Mouse (Mus musculus) kidney, embryonic 14.5 days (tissue): ENCODE measurements around the gene Zfhx3. TPM values are rescaled to one million over a fixed set of nuclear protein-coding genes. Genes with fewer than 3 reads are reported as not detected.

Experiments used
- ATAC-seq: fragments of 200-750 bp; cut with Nextera tagmentation; 2 replicates; pipeline ENCODE4 v1.8.0; 2017; ENCODE audit warnings: moderate number of reproducible peaks, mild to moderate bottlenecking, moderate TSS enrichment, moderate library complexity; ENCODE audit not compliant: low FRiP score, low TSS enrichment
- H3K27ac ChIP-seq: fragments of 300-500 bp; sonication (generic); 2 replicates; pipeline ENCODE4 v1.5.1; 2014; ENCODE audit warnings: low read depth, mild to moderate bottlenecking, low read length, moderate library complexity, mixed read lengths
- H3K27me3 ChIP-seq: fragments of 300-500 bp; sonication (generic); 2 replicates; pipeline ENCODE4 v1.6.1; 2014; ENCODE audit warnings: mild to moderate bottlenecking, low read length; ENCODE audit not compliant: control insufficient read depth, insufficient read depth
- H3K36me3 ChIP-seq: fragments of 300-500 bp; sonication (generic); 2 replicates; pipeline ENCODE4 v1.6.1; 2014; ENCODE audit warnings: low read length, mixed read lengths; ENCODE audit not compliant: control insufficient read depth, insufficient read depth
- H3K4me1 ChIP-seq: fragments of 300-500 bp; sonication (generic); 2 replicates; pipeline ENCODE4 v1.6.1; 2014; ENCODE audit warnings: low read length, mixed read lengths; ENCODE audit not compliant: control insufficient read depth, insufficient read depth
- H3K4me2 ChIP-seq: fragments of 300-500 bp; sonication (generic); replicated peaks from 2 replicates; pipeline ENCODE4 v1.6.1; 2014; ENCODE audit warnings: low read depth, mild to moderate bottlenecking, low read length
- H3K4me3 ChIP-seq: fragments of 300-500 bp; sonication (generic); 2 replicates; pipeline ENCODE4 v1.5.1; 2014; ENCODE audit warnings: mild to moderate bottlenecking, low read length
- H3K9ac ChIP-seq: fragments of 300-500 bp; sonication (generic); 2 replicates; pipeline ENCODE4 v1.6.1; 2014; ENCODE audit warnings: low read depth, mild to moderate bottlenecking, low read length, moderate library complexity
- H3K9me3 ChIP-seq: fragments of 300-500 bp; sonication (generic); 2 replicates; pipeline ENCODE4 v1.6.1; 2016; ENCODE audit warnings: low read length; ENCODE audit not compliant: control insufficient read depth
- WGBS: fragments of 180-500 bp; shearing (Covaris S2); extraction: QIAGEN DNeasy Blood & Tissue Kit; methylation state at CpG from one replicate; pipeline ENCODE4 v1.1.7; 2014; 5-methylcytosine and 5-hydroxymethylcytosine counted together
- polyA plus RNA-seq: library from polyadenylated mRNA; unstranded; fragments of >200 nt; fragmentation: Nextera tagmentation; extraction: Ambion mirVana; gene quantifications from 2 replicates; pipeline ENCODE4 v1.2.1, GENCODE M21; 2014

Gene Zfhx3
- polyA plus RNA-seq, 1 experiment from 2014 or later: 11.7 TPM

DNA sequence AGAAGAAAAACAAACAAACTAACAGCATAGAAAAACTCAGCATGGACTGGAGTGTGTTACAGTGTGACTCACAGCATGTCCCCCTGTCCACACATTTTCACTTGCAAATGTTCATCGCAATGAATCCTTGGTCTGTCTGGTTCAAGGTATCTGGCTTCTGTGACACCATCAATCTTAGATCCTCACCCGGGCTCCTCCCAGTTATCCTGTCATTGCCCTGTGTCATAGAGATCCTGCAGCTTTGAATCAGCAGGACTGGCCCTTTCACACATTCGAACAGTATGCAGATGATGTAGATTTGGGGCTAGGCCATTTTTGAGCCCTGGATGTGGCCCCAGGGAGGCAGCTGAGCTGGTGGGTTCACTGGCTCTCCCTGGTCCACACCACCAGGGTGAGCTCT is 278.1 kb downstream of the Zfhx3 start:
- Histone ChIP-seq H3K4me1 (no peaks in the 10 kb centered on the region), H3K27me3 (no peaks in the 10 kb centered on the region), H3K4me2 (no peak overlapping the region), H3K36me3 (no peaks in the 10 kb centered on the region), H3K4me3 (no peak overlapping the region), H3K27ac (no peak overlapping the region), H3K9ac (no peak overlapping the region), H3K9me3 (no peaks in the 10 kb centered on the region)
- ATAC-seq: no peak
- WGBS: 57% methylated on average over 3 of the region's 3 CpGs

GRCm38 (mm10) chr8:108222091-108222490 is 279.6 kb downstream of the Zfhx3 start:
- ATAC-seq: no peak
- Histone ChIP-seq H3K27me3 (no peaks in the 10 kb centered on the region), H3K9me3 (no peaks in the 10 kb centered on the region), H3K4me3 (no peak overlapping the region), H3K9ac (no peak overlapping the region), H3K4me1 (no peaks in the 10 kb centered on the region), H3K4me2 (no peak overlapping the region), H3K27ac (no peak overlapping the region), H3K36me3 (no peaks in the 10 kb centered on the region)
- 67% methylated on average over 2 of the region's 2 CpGs for WGBS

- H3K9me3 ChIP-seq: no peaks in the 10 kb centered on the region
- H3K4me2 ChIP-seq: no peak overlapping the region
- no peak overlapping the region for H3K27ac ChIP-seq
- WGBS: 89% methylated on average over 7 of the region's 7 CpGs
- no peak overlapping the region for H3K9ac ChIP-seq
- H3K4me3 ChIP-seq: no peak overlapping the region
- H3K27me3 ChIP-seq: no peaks in the 10 kb centered on the region
- ATAC-seq: no peak
- no peaks in the 10 kb centered on the region for H3K36me3 ChIP-seq
- H3K4me1 ChIP-seq: no peaks in the 10 kb centered on the region
These were observed 289.9 kb downstream of the Zfhx3 start for GRCm38 (mm10) chr8:108232326-108232725.

- no peak overlapping the region for H3K9ac ChIP-seq
- no peak for ATAC-seq
- H3K36me3 ChIP-seq: no peaks in the 10 kb centered on the region
- H3K27ac ChIP-seq: no peak overlapping the region
- no peaks in the 10 kb centered on the region for H3K4me1 ChIP-seq
- H3K9me3 ChIP-seq: no peaks in the 10 kb centered on the region
- WGBS: 59% methylated on average over 4 of the region's 4 CpGs
- no peak overlapping the region for H3K4me3 ChIP-seq
- H3K4me2 ChIP-seq: no peak overlapping the region
- no peaks in the 10 kb centered on the region for H3K27me3 ChIP-seq
These were observed 292.0 kb downstream of the Zfhx3 start for GRCm38 (mm10) chr8:108234481-108234880.

DNA sequence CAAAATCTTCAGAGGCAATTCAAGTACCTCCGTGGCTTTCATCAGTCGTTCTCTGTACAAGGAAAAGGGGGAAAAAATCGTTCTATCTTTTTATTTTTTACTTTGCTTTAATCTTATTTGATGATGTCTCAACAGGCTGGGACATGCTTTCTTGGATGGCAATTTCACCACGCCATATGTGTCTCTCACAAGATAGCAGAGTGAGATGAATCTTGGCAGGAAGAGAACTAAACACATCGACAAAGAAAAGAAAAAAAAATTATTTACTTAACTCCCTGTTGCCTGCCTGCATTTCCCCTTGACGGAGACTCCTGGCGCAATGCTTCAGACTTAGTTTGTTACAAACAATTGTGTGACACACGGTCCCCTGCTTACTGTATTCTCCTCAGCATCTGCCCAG is 294.3 kb downstream of the Zfhx3 start:
- no peak overlapping the region for H3K9ac ChIP-seq
- WGBS: 73% methylated on average over 8 of the region's 8 CpGs
- H3K27ac ChIP-seq: no peak overlapping the region
- H3K4me3 ChIP-seq: no peak overlapping the region
- peaks cover 6% of the 10 kb centered on the region; the same call in 1 of the 2 replicates for H3K4me1 ChIP-seq
- ATAC-seq: no peak
- no peaks in the 10 kb centered on the region; the same call in 1 of the 2 replicates for H3K27me3 ChIP-seq
- no peaks in the 10 kb centered on the region for H3K9me3 ChIP-seq
- H3K36me3 ChIP-seq: no peaks in the 10 kb centered on the region
- H3K4me2 ChIP-seq: no peak overlapping the region

GRCm38 (mm10) chr8:108239531-108239930 is 297.1 kb downstream of the Zfhx3 start:
- H3K27me3 ChIP-seq: no peaks in the 10 kb centered on the region; the same call in 1 of the 2 replicates
- H3K4me1 ChIP-seq: peaks cover 6% of the 10 kb centered on the region; the same call in 1 of the 2 replicates
- no peak overlapping the region for H3K27ac ChIP-seq
- no peak for ATAC-seq
- H3K4me3 ChIP-seq: no peak overlapping the region
- no peaks in the 10 kb centered on the region for H3K9me3 ChIP-seq
- H3K4me2 ChIP-seq: no peak overlapping the region
- H3K36me3 ChIP-seq: no peaks in the 10 kb centered on the region
- WGBS: 87% methylated on average over 5 of the region's 5 CpGs
- no peak overlapping the region for H3K9ac ChIP-seq

DNA sequence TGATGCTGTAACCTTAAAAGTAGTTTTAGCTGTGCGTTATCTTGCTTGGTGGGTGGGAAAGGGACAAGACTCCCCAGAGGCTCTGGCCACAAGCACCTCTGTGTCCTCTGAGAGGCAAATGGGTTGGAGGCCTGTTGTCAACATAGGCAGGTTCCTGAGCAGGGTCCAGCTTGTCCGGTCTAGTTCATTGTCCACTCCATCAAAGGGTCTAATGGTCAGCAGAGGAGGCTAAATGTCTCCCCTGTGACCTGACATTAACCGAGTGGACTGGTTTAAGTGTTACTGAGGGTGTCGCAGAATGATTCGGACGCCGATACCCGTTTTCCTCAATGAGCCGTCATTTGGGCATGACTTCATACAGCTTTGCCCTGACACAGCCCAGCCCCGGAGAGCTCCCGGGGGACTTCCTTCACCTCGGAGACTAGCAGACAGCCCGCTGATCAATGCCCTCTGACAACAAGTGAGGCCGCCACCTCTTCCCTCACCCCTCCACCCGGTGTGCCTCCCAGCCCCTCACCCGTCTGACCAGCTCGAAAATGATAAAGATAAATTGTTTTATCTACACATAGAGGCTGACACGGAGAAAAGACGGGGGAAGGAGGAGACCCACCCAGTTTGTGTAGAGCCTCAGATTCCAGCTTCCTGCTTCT is 298.7 kb downstream of the Zfhx3 start:
- Histone ChIP-seq H3K27ac (no peak overlapping the region), H3K36me3 (no peaks in the 10 kb centered on the region), H3K4me3 (peak overlapping the region; percentile 19; the same call in 1 of the 2 replicates), H3K4me2 (peak overlapping the region; percentile 45), H3K9me3 (no peaks in the 10 kb centered on the region), H3K4me1 (peaks cover 6% of the 10 kb centered on the region; the same call in 1 of the 2 replicates), H3K9ac (no peak overlapping the region), H3K27me3 (no peaks in the 10 kb centered on the region; the same call in 1 of the 2 replicates)
- ATAC-seq: no peak
- WGBS: 20% methylated on average over 19 of the region's 19 CpGs

DNA sequence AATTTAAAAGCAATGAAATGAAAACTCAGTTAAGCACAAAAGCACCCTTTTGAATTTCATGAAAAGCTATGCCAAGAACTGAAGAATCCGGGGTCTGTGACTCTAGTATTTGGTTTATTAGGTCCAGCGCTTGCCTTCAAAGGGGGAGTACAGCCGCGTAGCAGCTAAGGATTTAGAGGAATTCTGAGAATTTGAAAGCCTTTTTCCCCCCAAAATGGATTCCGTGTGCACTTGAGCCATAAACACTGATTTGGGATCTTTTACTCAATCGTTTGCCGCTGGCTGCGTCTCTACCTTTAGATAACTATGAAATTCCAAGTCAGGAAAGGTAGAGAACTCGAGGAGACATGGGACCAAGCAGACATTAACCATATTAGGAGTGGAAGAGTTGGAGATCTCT is 300.8 kb downstream of the Zfhx3 start:
- Histone ChIP-seq H3K9me3 (no peaks in the 10 kb centered on the region), H3K4me1 (peaks cover 6% of the 10 kb centered on the region; the same call in 1 of the 2 replicates), H3K27ac (no peak overlapping the region), H3K4me2 (no peak overlapping the region), H3K27me3 (no peaks in the 10 kb centered on the region; the same call in 1 of the 2 replicates), H3K36me3 (no peaks in the 10 kb centered on the region), H3K9ac (no peak overlapping the region), H3K4me3 (no peak overlapping the region)
- ATAC-seq: no peak
- WGBS: 37% methylated on average over 9 of the region's 9 CpGs

DNA sequence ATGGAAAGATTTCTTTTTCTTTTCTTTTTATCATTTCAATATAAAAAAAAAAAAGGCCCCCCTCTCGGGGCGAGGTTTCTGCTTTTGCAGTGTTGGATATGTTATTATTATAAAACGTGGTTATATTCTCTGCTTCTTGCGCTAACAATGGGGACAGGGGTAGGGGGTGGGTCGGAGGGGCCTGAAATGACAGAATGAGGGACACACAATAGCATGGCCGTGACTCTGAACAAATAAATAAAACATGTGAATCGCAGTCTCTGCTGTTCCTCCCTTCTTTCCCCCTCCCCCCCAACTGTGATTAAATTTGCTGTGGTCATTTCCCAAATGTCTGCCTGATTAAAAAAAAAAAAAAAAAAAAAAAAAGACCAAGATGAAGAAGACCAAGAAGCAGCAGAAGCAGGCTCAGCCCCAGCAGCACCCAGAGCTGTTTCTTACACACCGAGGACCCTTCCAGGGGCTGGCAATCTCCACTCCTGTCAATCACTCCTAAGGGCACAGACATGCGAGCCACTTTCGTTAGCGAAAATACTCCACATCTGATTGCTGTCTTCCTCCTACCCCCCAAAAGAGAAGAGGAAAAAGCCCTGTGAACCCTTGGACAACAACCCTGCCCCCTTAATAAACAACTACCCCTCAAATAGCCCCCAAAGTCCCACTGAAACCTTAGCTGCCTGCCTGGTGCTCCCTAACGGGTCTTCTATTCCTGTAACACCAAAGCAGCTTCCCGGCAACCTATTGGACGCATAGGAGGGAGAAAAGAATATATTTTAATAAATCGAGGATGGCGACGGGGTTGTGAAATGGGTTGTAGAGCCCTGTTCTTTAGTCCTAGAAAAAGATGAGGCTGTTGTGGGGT is 302.4 kb downstream of the Zfhx3 start:
- H3K4me2 ChIP-seq: no peak overlapping the region
- no peaks in the 10 kb centered on the region for H3K36me3 ChIP-seq
- no peaks in the 10 kb centered on the region for H3K9me3 ChIP-seq
- 67% methylated on average over 17 of the region's 17 CpGs for WGBS
- no peak overlapping the region for H3K4me3 ChIP-seq
- H3K27me3 ChIP-seq: no peaks in the 10 kb centered on the region; the same call in 1 of the 2 replicates
- ATAC-seq: no peak
- no peak overlapping the region for H3K27ac ChIP-seq
- H3K9ac ChIP-seq: no peak overlapping the region
- peaks cover 6% of the 10 kb centered on the region; the same call in 1 of the 2 replicates for H3K4me1 ChIP-seq
